Mouse (Mus musculus) lung, adult 2 months (tissue): ENCODE results near the gene Fdxacb1. TPM values are rescaled to one million over a fixed set of nuclear protein-coding genes. Genes with fewer than 3 reads are reported as not detected.
A peak's percentile ranks its signal among the peaks of the same experiment; 100 is the strongest.

Experiments used
- DNase-seq: peaks from one replicate; pipeline ENCODE4 v3.0.0; 2022
- H3K4me1 ChIP-seq: fragments of 200-500 bp; 2 replicates; pipeline ENCODE4 v1.6.1; 2011; ENCODE audit warnings: low read length; ENCODE audit not compliant: control insufficient read depth, insufficient read depth
- H3K4me3 ChIP-seq: fragments of 200-500 bp; replicated peaks from 2 replicates; pipeline ENCODE3; 2011; ENCODE audit warnings: low read depth, mild to moderate bottlenecking, control low read depth, low read length; ENCODE audit errors: extremely low read depth
- CTCF ChIP-seq: fragments of 200-500 bp; IDR thresholded peaks from 2 replicates; pipeline ENCODE4 v1.5.1; 2011; ENCODE audit warnings: mild to moderate bottlenecking, low read length, control low read depth; ENCODE audit not compliant: insufficient read depth
- POLR2A ChIP-seq: fragments of 200-500 bp; IDR thresholded peaks from 2 replicates; pipeline ENCODE4 v1.6.1; 2011; ENCODE audit warnings: low read depth, mild to moderate bottlenecking, control low read depth, low read length, borderline replicate concordance; ENCODE audit errors: extremely low read depth
- WGBS: fragments of 180-500 bp; shearing (Covaris S2); methylation state at CpG from one replicate; pipeline ENCODE4 v1.1.7; 2018; 5-methylcytosine and 5-hydroxymethylcytosine counted together
- polyA plus RNA-seq: library from polyadenylated mRNA; depleted of rRNA; stranded (reverse); fragments of >200 nt; gene quantifications from 2 replicates; pipeline ENCODE4 v1.2.3, GENCODE M21; 2012; rRNA removed

Fdxacb1 gene
- polyA plus RNA-seq: 3.8 and 5.0 TPM in 2 replicates

DNA sequence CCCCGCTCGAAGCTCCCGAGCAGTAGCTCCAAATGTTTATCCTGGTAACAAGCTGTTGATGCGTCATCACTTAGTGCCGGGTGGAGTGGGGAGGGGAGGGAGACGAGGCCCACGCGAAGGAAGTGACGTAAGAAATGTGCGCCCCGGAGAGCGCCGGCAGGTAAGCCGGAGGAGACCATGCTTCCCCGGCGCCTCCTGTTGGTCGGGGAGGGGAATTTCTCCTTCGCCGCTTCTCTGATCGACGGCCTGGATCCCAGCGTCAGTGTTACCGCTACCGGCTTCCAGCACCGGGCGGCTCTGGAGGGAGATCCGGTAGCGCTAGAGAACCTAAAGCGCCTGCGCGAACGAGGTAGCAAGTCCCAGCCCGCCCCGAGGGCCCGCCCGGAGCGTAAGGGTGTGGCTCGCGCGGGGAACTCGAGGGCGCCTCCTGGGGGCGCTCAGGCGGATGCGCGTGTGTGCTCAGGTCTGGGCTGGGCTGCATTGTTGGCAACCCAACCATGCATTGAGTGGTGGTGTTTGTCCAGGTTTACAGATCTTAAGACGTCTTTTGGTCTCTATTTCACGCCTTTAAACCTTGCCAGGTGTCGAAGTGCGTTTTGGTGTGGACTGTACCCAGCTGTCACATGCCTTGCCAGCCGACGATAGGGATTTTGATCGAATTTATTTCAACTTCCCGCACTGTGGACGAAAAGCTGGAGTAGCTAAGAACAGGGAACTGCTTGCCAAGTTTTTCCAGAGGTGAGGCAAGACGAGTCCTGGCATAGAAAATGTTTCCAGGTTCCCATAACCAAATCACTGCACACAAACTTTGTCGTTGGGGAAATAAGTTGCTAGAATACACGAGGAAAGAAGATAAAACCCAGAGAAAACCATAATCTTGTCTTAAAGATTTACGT is at the start of gene Fdxacb1:
Gene Fdxacb1, plus strand, starts transcription at position 130 of the 896 bp plus-strand sequence.
- WGBS: 2% methylated on average over 59 of the region's 59 CpGs
- DNase-seq: peak; percentile 98
- TF ChIP-seq POLR2A: no peak; the same call in 1 of the 2 replicates
- peak; percentile 60 for TF ChIP-seq CTCF
- H3K4me1 ChIP-seq: peaks cover 3% of the 10 kb centered on the region; the same call in 1 of the 2 replicates
- H3K4me3 ChIP-seq: peak within 1 kb of the TSS; percentile 99

DNA sequence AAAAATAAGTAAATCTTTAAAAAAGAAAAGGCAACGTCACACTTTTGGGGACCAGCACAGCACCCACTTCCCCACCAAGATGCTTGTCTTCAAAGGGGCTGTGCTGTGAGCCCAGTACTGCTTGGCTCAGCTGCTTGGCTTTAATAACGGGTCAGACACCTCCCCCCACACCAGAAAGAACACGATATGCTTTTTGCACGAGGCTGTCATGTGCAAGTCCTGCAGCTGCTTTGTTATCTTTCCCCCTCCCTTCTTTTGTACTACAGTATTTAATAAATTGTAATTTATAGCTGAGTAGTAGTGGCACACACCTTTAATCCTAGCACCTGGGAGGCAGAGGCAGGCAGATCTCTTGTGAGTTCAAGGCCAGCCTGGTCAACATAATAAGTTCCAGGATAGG is 49.2 kb upstream of the Fdxacb1 start:
- H3K4me3 ChIP-seq: no peak overlapping the region
- no peak for DNase-seq
- WGBS: 60% methylated on average over 4 of the region's 4 CpGs
- TF ChIP-seq CTCF: no peak
- TF ChIP-seq POLR2A: no peak
- peaks cover 2% of the 10 kb centered on the region; the same call in 1 of the 2 replicates for H3K4me1 ChIP-seq

DNA sequence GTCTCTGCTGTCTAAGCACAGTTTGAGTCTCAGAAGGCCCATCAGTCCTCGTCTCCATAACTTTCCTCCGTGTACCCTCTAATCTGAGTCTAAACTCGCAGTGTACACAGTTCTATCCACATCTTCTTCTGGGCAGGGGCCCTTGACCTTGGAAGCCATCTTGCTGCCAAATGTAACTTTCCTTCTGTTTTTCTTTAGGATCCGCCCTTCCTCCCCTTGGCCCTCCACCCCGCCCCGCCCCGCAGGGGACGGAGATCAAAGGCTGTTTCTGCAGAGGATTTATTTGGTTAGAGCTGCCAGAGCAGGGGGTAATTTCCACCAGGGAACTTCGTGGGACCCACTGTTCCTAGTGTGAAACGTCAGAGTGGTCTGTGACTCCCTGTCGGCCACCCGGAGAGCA is 47.0 kb upstream of the Fdxacb1 start:
- 43% methylated on average over 12 of the region's 12 CpGs for WGBS
- DNase-seq: no peak
- TF ChIP-seq POLR2A (no peak), CTCF (no peak)
- Histone ChIP-seq H3K4me1 (peaks cover 5% of the 10 kb centered on the region; the same call in 1 of the 2 replicates), H3K4me3 (no peak overlapping the region)

DNA sequence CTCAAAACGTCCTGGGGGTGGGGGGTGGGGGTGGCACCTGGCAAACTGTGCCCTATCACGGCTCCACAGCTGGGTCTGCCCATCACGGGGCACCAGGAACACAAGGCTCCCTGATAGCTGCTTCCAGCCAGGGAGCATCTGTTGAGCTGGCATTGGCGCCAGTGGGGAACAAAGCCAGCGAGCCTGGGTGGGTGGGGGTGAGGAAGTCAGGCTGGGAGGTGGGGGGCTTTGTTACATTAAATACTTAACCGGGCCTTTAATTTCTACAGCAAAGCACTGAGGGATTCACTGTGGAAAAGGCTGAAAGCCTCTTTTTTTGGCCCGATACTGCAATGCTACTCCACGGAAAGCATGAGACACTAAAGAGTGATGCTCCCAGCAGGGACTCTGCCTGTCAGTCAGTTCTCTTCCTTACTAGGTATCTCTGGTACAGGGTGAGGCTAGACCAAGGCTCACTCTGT is 45.6 kb upstream of the Fdxacb1 start:
- peaks cover 5% of the 10 kb centered on the region; the same call in 1 of the 2 replicates for H3K4me1 ChIP-seq
- TF ChIP-seq CTCF: no peak
- no peak for TF ChIP-seq POLR2A
- no peak overlapping the region for H3K4me3 ChIP-seq
- DNase-seq: no peak
- WGBS: 46% methylated on average over 8 of the region's 8 CpGs

DNA sequence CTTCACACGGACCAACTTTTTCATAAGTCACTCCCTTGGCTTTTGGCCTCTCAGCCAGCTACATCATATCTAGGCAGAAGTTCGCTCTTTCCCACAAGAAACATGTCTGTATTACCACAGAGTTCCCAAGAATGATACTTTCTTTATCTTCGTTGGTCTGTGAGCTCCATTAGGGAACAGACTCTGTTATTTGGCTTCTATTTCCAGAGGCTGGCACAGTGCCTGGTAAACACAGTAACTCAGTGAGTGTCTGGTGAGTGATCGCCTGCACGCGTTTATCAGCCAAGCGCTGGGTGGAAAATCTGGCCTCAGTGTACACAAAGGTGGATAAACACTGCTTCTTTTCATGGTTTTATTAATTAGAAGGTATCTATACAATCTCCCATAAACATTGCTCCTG is 44.6 kb upstream of the Fdxacb1 start:
- WGBS: 14% methylated on average over 7 of the region's 7 CpGs
- no peak for TF ChIP-seq POLR2A
- no peak for TF ChIP-seq CTCF
- H3K4me1 ChIP-seq: peaks cover 8% of the 10 kb centered on the region
- peak; percentile 57 for DNase-seq
- H3K4me3 ChIP-seq: no peak overlapping the region

DNA sequence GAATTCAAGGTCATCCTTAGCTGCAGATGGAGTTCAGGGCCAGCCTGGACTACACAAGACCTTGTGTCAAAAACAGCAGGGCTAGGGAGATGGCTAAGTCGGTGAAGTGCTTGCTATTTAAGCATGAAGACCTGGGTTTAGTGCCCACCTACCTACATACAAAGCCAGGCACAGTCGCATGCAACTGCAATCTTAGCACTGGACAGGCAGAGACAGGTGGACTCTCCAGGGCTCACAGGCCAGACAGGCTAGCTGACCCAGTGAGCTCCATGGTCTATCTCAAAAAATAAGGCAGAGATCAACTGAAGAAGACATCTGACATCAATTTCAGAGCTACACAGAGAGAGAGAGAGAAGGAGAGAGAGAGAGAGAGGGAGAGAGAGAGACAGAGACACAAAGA is 43.9 kb upstream of the Fdxacb1 start:
- Histone ChIP-seq H3K4me3 (no peak overlapping the region), H3K4me1 (peaks cover 8% of the 10 kb centered on the region)
- WGBS: 90% methylated on average over 2 of the region's 2 CpGs
- no peak for DNase-seq
- TF ChIP-seq CTCF: no peak
- no peak for TF ChIP-seq POLR2A

DNA sequence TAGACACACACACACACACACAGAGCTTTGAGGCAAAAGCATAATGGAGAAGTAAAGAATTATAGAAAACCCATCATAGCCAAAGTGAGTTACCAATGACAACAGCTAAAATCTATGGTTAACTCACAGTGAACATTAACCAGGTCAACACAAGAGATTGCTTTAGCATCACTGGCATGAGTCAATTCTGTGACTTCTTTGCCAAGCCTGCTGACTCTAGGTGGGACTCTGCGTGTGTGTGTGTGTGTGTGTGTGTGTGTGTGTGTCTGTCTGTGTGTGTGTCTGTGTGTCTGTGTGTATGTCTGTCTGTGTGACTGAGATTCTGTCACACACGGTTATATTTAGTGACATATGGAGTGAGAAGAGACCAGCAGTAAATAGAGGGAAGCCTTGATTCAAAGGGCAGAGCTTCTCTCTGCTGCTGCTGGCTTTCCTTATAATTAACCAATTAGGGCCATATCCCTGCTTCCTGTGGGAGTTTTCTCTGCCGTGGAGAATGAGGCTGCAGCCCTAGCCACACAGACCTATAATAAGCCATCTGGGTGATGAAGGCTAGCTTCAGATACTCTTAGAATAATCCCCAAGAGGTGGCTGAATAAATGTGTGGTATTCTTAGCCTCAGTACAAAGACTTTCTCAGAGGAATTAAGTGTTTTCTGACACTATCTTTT is 43.2 kb upstream of the Fdxacb1 start:
- WGBS: 60% methylated on average over 3 of the region's 3 CpGs
- no peak for DNase-seq
- H3K4me1 ChIP-seq: peaks cover 8% of the 10 kb centered on the region
- no peak for TF ChIP-seq POLR2A
- no peak for TF ChIP-seq CTCF
- no peak overlapping the region for H3K4me3 ChIP-seq

DNA sequence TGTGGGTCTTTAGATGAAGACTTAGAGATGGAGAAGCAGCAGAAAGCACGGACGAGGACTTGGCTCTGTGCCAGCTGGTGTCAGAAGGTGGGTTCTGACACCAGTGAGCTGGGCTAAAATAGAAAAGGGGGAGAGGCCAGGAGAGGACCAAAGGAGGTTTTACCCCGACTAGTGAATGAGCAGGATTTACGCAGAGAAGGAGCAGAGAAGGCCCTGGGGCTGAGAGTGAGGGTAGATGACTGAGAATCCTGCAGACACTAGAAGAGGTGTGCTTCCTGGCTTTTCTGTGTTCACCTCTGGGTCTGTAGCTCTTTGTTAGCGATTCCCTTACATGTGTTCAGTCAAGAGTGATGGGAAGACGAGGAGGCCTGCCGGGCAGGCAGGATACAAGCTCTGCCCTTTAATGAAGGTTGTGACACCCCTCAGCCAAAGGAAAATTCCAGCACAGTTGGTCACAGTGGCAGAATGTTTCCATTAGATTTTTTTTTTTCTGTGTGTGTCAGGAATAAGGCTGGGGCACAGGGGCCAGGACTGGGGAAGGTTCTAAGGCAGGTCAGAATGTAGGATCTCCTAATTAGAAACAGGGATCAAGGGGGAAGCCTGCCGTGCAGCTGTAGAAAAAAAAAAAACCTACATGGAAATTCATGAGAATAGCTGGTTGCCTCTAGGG is 42.0 kb upstream of the Fdxacb1 start:
- peaks cover 8% of the 10 kb centered on the region for H3K4me1 ChIP-seq
- no peak overlapping the region for H3K4me3 ChIP-seq
- WGBS: 62% methylated on average over 8 of the region's 8 CpGs
- TF ChIP-seq CTCF (no peak), POLR2A (no peak)
- DNase-seq: no peak
